ENCODE assay signal across 12 mouse cellular contexts in genomic region chr6:129233955-129234369, GRCm38 (mm10). TPM values are rescaled to one million over a fixed set of nuclear protein-coding genes. Genes with fewer than 3 reads are reported as not detected.
DNase-seq lines count a peak whose midpoint lies in the region; ATAC-seq lines count a peak whose summit lies in the region.
"Had no signal": no experiment of that assay in that cellular context is flagged by ENCODE, and none has a peak within 500 bp of the region (broad histone marks: within the 10 kb centered on the region; RNA-seq: fewer than 3 reads in every experiment).

No protein-coding gene starts in this region.

- H3K4me3 ChIP-seq in kidney, embryonic 16.5 days (ENCODE audit: low read length) = no peak overlapping the region
- no peak overlapping the region for H3K4me3 ChIP-seq in brown adipose tissue, adult 24 weeks (ENCODE audit: insufficient read depth, low read depth, low read length)
- H3K4me3 ChIP-seq in megakaryocyte, embryonic 14.5 days (replicated peaks) = peak overlapping the region; percentile 77

- H3K36me3 ChIP-seq in kidney, embryonic 16.5 days (ENCODE audit: insufficient read depth, low read length) = no peaks in the 10 kb centered on the region
- peaks cover 5% of the 10 kb centered on the region for H3K36me3 ChIP-seq in megakaryocyte, embryonic 14.5 days (replicated peaks; ENCODE audit: low read length)

- 72% methylated on average over 15 of the region's 18 CpGs for WGBS in kidney, embryonic 16.5 days

- no peak overlapping the region for H3K9ac ChIP-seq in kidney, embryonic 16.5 days (replicated peaks; ENCODE audit: low read length)

- DNase-seq in kidney, adult 11 months = no peak
- peak; percentile 69 for DNase-seq in CD4-positive helper T cell, adult 2 months (ENCODE audit: low read depth, low spot score)
- no peak for DNase-seq in cerebellum, adult 8-10 months
- no peak for DNase-seq in ovary, postnatal 36 days (ENCODE audit: low spot score)
- DNase-seq: embryo, embryonic 11 days; kidney, postnatal 25 days had no signal

- H3K27me3 ChIP-seq in kidney, embryonic 16.5 days (ENCODE audit: insufficient read depth, low read length) = no peaks in the 10 kb centered on the region
- no peaks in the 10 kb centered on the region for H3K27me3 ChIP-seq in megakaryocyte, embryonic 14.5 days (replicated peaks)

- ATAC-seq in kidney, embryonic 16.5 days (ENCODE audit: low FRiP score, low TSS enrichment) = no peak
- ATAC-seq: forebrain, embryonic 16.5 days; Patski had no signal

- H3K4me2 ChIP-seq in kidney, embryonic 16.5 days (replicated peaks; ENCODE audit: low read depth, low read length) = no peak overlapping the region

- H3K27ac ChIP-seq in kidney, embryonic 16.5 days (ENCODE audit: low read length) = peak overlapping the region; percentile 75
- H3K27ac ChIP-seq in brown adipose tissue, adult 24 weeks (replicated peaks; ENCODE audit: low read depth, low read length) = peak overlapping the region; percentile 96

- H3K4me1 ChIP-seq in kidney, embryonic 16.5 days (ENCODE audit: insufficient read depth, low read length) = peaks cover 21% of the 10 kb centered on the region
- H3K4me1 ChIP-seq in brown adipose tissue, adult 24 weeks (ENCODE audit: control insufficient read depth, insufficient read depth, insufficient read length, low read length) = peaks cover 36% of the 10 kb centered on the region
- peaks cover 85% of the 10 kb centered on the region for H3K4me1 ChIP-seq in megakaryocyte, embryonic 14.5 days

- H3K9me3 ChIP-seq in kidney, embryonic 16.5 days (ENCODE audit: low read length) = no peaks in the 10 kb centered on the region
- no peaks in the 10 kb centered on the region for H3K9me3 ChIP-seq in megakaryocyte, embryonic 14.5 days

RNA-seq across cellular contexts. Expression of gene Cd69, which starts 41.3 kb away (rescaled TPM):
- 0.13 TPM in 1 of 2 replicates, not detected in the other for polyA plus RNA-seq in kidney, embryonic 16.5 days (2015; fragmentation: Nextera tagmentation; extraction: Ambion mirVana)
- polyA plus RNA-seq in brown adipose tissue, adult 24 weeks (2012; ENCODE audit: insufficient read depth, insufficient read length, missing spikeins) = not detected in 2 replicates
- polyA plus RNA-seq in megakaryocyte, embryonic 14.5 days (2012; ENCODE audit: insufficient read depth, low replicate concordance) = 1.3 TPM in 1 of 2 replicates, not detected in the other
- polyA plus RNA-seq: forebrain, embryonic 16.5 days; midbrain, postnatal 0 days; Patski had no signal

RNA-seq across cellular contexts. Expression of gene Clec2d, which starts 53.5 kb away (rescaled TPM):
- polyA plus RNA-seq in kidney, embryonic 16.5 days (2015; fragmentation: Nextera tagmentation; extraction: Ambion mirVana) = 0.90 and 0.91 TPM in 2 replicates
- polyA plus RNA-seq in brown adipose tissue, adult 24 weeks (2012; ENCODE audit: insufficient read depth, insufficient read length, missing spikeins) = 58.5 and 127 TPM in 2 replicates
- polyA plus RNA-seq in megakaryocyte, embryonic 14.5 days (2012; ENCODE audit: insufficient read depth, low replicate concordance) = 1.2 TPM in 1 of 2 replicates, not detected in the other
- polyA plus RNA-seq: midbrain, postnatal 0 days had no signal

Comparison
In these comparisons a context has a peak if more than half of its experiments do, and no peak if none do; other contexts are left out.
1. RNA of gene Clec2d, which starts 53.5 kb away (polyA plus RNA-seq): 58.5 to 127 TPM in brown adipose tissue, adult 24 weeks; 1.2 TPM in megakaryocyte, embryonic 14.5 days and 0.90 to 0.91 TPM in kidney, embryonic 16.5 days; every median in the first group is over 10 times any median in the second.